Mouse (Mus musculus) gastrocnemius, postnatal 10 days (tissue): ENCODE results near the gene Vps26a. TPM values are rescaled to one million over a fixed set of nuclear protein-coding genes. Genes with fewer than 3 reads are reported as not detected.
A peak's percentile ranks its signal among the peaks of the same experiment; 100 is the strongest.
"Not testable (repeated sequence)": the region's sequence is repeated elsewhere in the genome, so short reads cannot be mapped to it uniquely, and the experiment has no call there.

ENCODE experiments used
- DNase-seq: peaks from one replicate; pipeline ENCODE4 v3.0.0; 2021; ENCODE audit warnings: mixed read lengths
- total RNA-seq, 2 experiments: library from RNA; stranded (reverse); gene quantifications; 2 replicates each; pipeline ENCODE4 v1.2.3; 2021

Vps26a gene
- total RNA-seq, 2 experiments from 2014 or later: 29.1 to 30.1 TPM

GRCm38 (mm10) chr10:62500916-62501615, 14.5 kb upstream of the Vps26a start:
- no peak for DNase-seq

DNA sequence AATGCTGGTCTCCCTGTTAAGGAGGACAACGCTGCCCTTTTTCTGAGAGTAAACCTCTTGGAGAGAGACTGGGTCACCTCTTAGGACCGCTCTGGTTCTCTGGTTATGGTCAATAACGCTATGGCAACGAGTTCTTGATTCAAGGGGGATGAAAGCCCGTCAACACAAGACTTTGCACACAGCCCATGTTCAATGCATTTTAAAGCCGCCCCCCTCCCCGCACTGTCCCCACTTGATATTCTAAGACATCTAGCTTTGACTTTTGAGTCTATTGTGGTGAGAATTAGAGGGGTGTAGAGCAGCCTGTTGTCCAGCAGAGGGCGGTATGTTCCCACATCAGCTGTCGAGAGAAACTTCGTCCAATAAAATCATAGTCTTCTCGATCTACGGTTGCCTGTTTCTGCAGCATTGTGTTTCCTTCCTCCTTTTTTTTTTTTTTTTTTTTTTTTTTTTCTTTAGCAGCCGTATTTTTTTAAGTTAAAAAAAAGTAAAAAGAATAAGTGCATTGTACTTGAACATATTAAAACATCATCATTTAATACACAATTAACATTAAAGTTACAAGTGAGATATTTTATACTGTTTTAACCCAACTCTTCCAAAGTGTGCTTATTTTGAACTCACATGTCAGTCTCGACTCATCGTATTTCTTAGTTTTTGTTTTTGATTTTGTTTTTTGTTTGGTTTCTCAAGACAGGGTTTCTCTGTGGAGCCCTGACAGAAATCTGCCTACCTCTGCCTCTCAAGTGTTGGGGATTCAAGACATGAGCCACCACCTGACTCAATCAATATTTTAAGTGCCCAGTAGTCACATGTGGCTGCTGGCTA, 13.7 kb upstream of the Vps26a start:
- DNase-seq: peak; percentile 50

GRCm38 (mm10) chr10:62491681-62492080, 5.1 kb upstream of the Vps26a start:
- not testable (repeated sequence) for DNase-seq

DNA sequence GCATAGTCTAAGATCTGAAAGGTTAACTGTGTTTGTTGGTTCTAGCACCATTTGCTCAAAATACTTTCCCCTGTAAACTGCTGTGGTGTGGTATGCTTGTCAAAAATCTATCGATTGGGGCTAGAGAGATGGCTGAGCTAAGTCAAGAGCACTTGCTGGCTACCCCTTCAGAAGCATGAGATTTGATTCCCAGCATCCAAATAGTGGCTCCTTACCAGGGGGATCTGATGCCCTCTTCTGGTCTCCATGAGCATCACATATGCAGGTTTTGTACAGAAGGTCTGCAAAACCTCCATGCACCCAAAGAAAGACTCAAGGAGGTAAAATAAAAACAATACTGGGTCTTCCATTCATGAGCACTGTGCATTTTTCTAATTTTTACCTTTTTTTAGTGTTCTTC, 1.7 kb upstream of the Vps26a start:
- DNase-seq: peak; percentile 34

GRCm38 (mm10) chr10:62485878-62486582, 575 bp downstream of the Vps26a start:
- DNase-seq: no peak

DNA sequence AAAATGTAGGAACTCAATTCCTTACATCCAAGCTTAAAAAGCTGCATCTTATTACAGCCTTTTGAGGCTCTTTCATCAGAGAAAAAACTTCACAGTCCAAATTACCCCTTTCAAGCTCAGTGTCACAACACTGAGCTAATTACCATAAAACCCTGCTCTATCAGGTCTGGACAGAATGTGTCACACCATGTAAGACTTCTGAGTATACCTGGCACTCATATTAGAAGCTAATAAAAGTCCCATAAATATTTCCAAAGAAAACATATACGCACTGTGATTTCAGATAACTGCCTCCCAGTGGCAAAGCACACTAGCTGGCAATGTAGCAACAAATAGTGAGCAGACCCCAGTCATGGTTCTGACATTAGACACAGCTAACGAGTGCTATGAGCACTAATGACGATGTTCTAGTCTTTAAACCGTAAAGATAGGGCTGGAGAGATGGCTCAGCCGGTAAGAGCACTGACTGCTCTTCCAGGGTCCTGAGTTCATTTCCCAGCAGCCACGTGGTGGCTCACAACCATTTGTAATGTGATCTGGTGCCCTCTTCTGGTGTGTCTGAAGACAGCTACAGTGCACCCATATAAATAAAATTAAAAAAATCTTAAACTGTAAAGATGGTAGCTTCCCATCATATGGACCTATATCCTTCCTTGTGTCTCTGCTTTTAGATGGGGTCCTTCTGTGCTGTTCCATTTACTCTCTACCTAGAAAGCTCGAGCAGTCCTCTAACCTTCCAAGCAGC, 5.3 kb downstream of the Vps26a start:
- DNase-seq: no peak

DNA sequence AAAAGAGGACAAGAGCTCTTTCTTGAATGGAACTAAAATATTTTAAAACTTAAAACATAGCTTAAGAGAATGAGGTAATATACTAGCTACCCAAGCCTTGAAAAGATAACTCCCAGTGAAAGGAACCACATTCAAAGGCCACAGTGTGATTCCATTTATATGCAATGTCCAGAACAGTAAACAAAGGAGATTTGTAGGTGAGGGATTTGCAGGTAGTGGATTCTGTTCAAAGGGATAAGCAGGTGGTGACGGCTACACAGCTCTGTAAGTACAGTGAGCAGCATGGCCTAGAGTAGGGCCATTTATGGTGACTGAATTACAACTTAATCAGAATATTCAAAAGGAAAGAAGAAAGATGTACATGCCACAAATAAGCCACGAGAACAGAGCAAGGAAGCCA, 9.6 kb downstream of the Vps26a start:
- no peak for DNase-seq

- no peak for DNase-seq
Observed at GRCm38 (mm10) chr10:62474944-62475343, 11.7 kb downstream of the Vps26a start.

DNA sequence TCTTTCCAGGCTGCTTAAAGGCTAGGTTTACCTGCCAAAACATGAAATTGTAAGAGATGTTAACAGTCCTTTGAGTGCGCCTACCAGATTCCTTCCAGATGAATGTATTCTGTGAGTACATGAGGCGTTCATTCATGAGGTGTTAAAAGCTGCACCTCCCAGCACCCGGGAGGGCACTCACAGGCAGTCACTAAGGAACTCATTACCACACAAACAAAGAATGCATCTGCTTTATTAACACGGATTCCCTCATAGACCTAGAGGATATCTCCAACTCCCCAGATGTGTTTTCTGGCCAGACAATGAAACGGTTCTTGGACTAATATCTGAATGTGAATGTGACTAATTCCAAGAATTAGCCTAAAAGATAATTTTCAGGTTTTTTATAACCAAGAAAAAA, 15.5 kb downstream of the Vps26a start:
- DNase-seq: no peak

DNA sequence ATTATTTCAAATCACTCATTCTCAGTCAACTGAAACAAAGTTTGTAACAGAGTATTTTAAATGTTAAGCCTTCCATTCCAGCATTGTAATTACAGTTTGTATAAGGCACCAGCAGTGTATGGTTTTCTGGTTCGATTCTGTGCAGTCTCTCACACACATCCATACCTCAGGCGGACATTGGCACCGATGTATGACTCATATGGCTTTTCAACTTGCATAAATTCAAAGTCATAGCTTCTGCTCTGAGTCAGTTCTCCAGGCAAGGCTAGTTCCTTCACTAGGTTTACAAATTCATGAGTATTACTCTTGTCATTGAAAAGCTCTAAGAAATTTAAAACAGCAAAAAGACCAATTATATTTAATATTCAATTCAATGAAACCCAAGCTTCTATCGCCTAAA, 16.9 kb downstream of the Vps26a start:
- no peak for DNase-seq

GRCm38 (mm10) chr10:62461321-62461720, 25.3 kb downstream of the Vps26a start:
- no peak for DNase-seq

DNA sequence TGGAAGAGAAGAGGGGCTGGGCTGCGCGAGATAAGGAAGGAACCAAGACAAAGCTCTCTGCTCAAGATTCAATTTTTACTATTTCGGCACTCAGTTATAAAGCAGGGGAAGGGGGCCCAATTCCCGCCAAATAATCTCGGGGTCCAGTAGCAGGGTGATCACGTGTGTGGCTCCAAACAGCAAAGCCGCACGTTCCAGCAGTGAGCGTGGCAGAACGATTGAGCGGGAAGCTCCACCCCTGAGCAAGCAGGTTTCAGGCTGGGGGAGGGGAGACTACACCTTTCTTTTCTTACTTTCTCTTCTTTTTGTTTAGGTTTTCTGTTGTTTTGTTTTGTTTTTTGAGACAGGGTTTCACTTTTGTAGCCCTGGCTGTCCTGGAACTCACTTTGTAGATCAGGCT, 34.6 kb downstream of the Vps26a start:
- DNase-seq: not testable (repeated sequence)

GRCm38 (mm10) chr10:62450280-62450640, 36.3 kb downstream of the Vps26a start:
- DNase-seq: no peak

DNA sequence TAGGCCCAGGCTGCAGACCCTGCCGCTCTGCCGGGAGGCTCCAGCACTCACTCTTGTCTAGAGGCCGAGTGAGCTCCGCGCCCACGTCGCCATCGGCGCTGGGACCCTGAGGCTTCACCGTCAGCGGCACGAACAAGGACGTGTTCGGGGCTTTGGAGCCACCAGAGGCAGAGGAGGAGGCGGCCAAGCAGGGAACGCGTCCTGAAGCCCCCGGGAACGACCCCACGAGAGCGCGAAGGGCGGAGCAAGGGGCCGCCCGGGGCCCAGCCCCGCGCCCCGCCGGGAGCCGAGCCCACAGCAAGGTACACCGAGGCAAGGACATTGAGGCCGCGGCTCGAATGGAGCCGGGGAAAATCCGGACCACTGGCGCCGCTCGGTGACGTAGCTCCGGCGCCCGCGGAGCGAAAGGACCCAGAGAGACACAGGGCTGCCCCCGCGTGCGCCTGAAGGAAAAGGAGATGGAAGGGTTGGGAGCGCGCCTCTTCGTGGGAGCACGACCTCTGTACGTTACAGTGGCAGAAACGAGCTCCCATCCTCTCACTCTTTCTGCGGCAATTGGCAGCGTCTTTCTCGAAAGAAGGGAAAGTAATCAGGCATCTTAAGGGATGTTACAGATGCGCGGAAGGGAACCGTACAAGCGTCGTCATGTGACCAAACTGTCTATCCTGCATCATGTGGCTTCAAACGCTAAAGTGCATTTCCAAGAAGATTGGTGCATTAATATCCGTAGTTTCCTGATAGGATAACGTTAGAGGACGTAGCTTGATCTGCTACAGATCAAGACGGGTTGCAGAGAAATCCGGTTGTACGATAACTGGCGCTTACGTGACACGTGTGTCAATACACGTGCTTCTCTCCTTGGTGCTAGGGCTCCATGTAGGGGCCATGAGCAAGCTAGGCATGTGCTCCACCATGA, 37.0 kb downstream of the Vps26a start, which contains the start of the genes 4930507D05Rik and Supv3l1:
Gene 4930507D05Rik (plus strand): TSS at position 126 of the 916 bp plus-strand sequence.
Gene Supv3l1 (minus strand): TSS at position 375 of the 916 bp plus-strand sequence.
- peak; percentile 95 for DNase-seq

DNA sequence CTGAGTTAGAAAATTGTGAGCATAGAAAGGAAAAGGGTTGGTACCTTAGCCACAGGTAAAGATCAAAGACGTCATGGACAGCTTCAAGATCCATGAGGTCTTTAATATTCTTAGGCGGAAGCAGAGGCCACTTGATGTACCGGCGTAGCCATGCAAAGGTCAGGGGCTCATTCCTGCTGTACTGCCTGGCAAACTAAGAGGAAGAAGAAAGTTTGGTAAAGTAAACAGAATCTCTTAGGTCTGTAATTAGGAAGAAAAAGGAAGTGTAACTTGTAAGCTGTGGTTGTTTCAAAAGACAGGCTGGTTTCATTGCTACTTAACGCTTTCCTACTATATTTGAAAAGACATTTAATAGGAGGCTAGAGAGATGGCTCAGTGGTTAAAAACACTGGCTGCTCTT, 56.2 kb downstream of the Vps26a start:
- DNase-seq: no peak

DNA sequence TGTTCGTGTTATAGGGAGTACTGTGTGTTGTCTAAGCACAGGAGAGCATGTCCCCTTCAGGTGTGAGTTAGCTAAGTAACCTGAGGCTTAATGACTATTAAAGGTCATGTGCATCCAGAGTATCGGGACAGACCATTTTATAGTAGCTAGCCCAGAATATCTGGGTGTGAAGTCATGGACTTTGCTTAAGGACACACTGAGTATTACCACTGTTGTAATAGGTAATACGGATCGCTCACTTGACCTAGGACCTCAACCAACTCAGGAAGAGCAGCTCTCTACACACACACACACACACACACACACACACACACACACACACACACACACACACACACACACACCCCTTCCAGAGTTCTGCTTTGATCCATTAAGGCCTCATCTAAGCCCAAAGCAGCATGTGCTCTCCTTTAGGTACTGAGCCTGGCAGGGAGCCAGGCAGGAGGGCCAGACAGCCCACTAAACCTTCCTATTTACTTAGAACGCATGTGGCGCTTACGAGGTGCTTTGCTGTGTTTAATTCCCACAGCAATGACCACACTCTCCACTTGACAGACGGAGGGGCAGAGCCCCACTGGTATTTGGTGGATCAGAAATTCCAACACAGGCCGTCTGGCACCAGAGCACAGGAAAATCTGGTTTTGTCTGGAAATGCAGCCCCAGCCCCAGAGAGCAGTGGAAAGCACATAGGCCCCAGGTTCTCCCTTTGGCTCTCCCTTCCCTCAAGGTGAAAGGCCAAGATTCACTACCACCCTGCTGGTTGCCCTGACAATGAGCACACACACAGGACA, 61.3 kb downstream of the Vps26a start:
- DNase-seq: no peak

DNA sequence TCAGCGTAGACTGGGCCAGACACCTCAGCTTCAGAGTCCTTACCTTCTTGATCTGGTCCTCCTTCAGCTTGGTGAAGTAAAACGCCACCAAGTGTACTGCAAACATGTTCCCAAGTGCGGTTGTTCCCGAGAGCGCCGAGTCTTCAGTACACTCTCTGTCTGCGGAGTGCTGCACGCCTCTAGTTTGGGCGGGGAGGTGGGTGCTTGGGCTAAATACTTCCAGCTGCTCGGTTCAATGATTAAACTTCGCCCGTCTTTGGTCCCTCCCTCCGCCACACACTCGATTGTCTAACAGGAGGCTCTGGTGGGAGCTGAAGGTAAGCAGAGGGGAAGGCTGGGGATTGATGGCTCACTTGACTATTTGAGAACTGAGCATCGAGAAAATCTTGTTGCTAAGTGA, 64.3 kb downstream of the Vps26a start, which contains the start of gene Hkdc1:
Gene Hkdc1 (minus strand): TSS at position 237 of the 400 bp plus-strand sequence.
- no peak for DNase-seq

DNA sequence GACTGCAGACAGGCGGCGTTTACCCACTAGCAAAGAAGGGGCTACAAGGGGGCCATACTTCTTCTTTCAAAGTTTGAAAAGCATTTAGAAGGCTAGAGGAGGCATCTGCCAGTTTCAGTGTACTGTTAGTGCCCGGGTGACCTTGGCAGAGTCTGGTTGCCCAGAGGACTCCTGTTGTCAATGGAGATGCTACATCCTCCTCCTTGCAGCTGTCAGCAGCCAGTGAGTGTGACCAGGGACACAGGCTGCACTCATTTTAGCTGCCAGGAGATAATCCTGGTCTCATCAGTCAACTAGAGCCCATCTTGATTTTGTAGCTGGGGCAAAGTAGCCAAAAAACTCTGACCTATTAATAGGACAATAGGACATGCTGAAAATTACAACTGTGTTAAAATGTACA, 65.5 kb downstream of the Vps26a start:
- DNase-seq: no peak

GRCm38 (mm10) chr10:62420399-62420798, 66.2 kb downstream of the Vps26a start:
- no peak for DNase-seq

- DNase-seq: no peak
Observed at GRCm38 (mm10) chr10:62419422-62419821, 67.2 kb downstream of the Vps26a start.
